Mouse (Mus musculus) CH12.LX (cell line): ENCODE measurements around the gene Mns1. TPM values are rescaled to one million over a fixed set of nuclear protein-coding genes. Genes with fewer than 3 reads are reported as not detected.

Source experiments
- DNase-seq: peaks from one replicate; pipeline ENCODE4 v3.0.0-alpha.2; 2013; ENCODE audit errors: extremely low read depth
- H3K27ac ChIP-seq: 2 replicates; pipeline ENCODE4 v1.5.1; 2012; ENCODE audit warnings: low read depth, mild to moderate bottlenecking, control low read depth, moderate library complexity; ENCODE audit not compliant: insufficient read depth
- H3K27me3 ChIP-seq: replicated peaks from 2 replicates; pipeline ENCODE3; 2012; ENCODE audit warnings: inconsistent platforms
- H3K36me3 ChIP-seq, 2 experiments: replicated peaks in 1 of 2; 2 replicates each; pipeline versions ENCODE3 to v1.6.1; 2012; ENCODE audit warnings: inconsistent platforms in 1 of 2, low read length in 1 of 2, mild to moderate bottlenecking in 1 of 2, mixed read lengths in 1 of 2, moderate library complexity in 1 of 2; ENCODE audit not compliant: control insufficient read depth in 1 of 2, insufficient read depth in 1 of 2
- H3K4me1 ChIP-seq, 2 experiments: 2 replicates each; pipeline ENCODE4 v1.6.1; 2012; ENCODE audit warnings: inconsistent platforms in 1 of 2, moderate library complexity in 1 of 2; ENCODE audit not compliant: insufficient read depth in 2 of 2, control insufficient read depth in 1 of 2
- H3K4me2 ChIP-seq: 2 replicates; pipeline ENCODE4 v1.6.1; 2012; ENCODE audit warnings: low read depth, mild to moderate bottlenecking, control low read depth; ENCODE audit not compliant: poor library complexity, insufficient read depth, severe bottlenecking
- H3K4me3 ChIP-seq, 3 experiments: fragments of 150-350 bp in 1 of 3; sonication (generic) in 1 of 3; replicated peaks in 1 of 3; 2 replicates each; pipeline versions ENCODE3 to v1.5.1; 2011 to 2012; ENCODE audit warnings: low read depth in 2 of 3, low read length in 2 of 3, mild to moderate bottlenecking in 2 of 3, moderate library complexity in 2 of 3, control low read depth in 1 of 3, improper control_type of control experiment in 1 of 3, inconsistent platforms in 1 of 3, mixed read lengths in 1 of 3; ENCODE audit not compliant: poor library complexity in 1 of 3
- H3K79me2 ChIP-seq: replicated peaks from 2 replicates; pipeline ENCODE4 v1.6.1; 2012; ENCODE audit warnings: mild to moderate bottlenecking, moderate library complexity; ENCODE audit not compliant: control insufficient read depth, poor library complexity, insufficient read depth, severe bottlenecking; ENCODE audit errors: extremely low read depth
- H3K9ac ChIP-seq: 2 replicates; pipeline ENCODE4 v1.6.1; 2012; ENCODE audit warnings: low read depth, mild to moderate bottlenecking, control low read depth, moderate library complexity; ENCODE audit not compliant: insufficient read depth
- H3K9me3 ChIP-seq: replicated peaks from 2 replicates; pipeline ENCODE3; 2012; ENCODE audit warnings: low read length, inconsistent platforms, mixed read lengths
- CHD1 ChIP-seq: IDR thresholded peaks from 2 replicates; pipeline ENCODE4 v1.6.1; 2012; ENCODE audit warnings: low read depth, low read length, improper control_type of control experiment, inconsistent platforms
- E2F4 ChIP-seq: IDR thresholded peaks from 2 replicates; pipeline ENCODE4 v1.6.1; 2011; ENCODE audit warnings: low read depth, low read length, improper control_type of control experiment; ENCODE audit not compliant: insufficient replicate concordance
- ELF1 ChIP-seq: IDR thresholded peaks from 2 replicates; pipeline ENCODE4 v1.6.1; 2014; ENCODE audit warnings: low read depth, mild to moderate bottlenecking, inconsistent platforms, low read length, improper control_type of control experiment
- EP300 ChIP-seq: IDR thresholded peaks from 2 replicates; pipeline ENCODE4 v1.6.1; 2011; ENCODE audit warnings: low read length, improper control_type of control experiment
- MAFK ChIP-seq: IDR thresholded peaks from 2 replicates; pipeline ENCODE4 v1.6.1; 2011; ENCODE audit warnings: low read length, improper control_type of control experiment; ENCODE audit not compliant: insufficient replicate concordance
- MAX ChIP-seq: IDR thresholded peaks from 2 replicates; pipeline ENCODE4 v1.6.1; 2011; ENCODE audit warnings: low read length, improper control_type of control experiment
- MAZ ChIP-seq: IDR thresholded peaks from 2 replicates; pipeline ENCODE4 v1.6.1; 2012; ENCODE audit warnings: low read depth, mild to moderate bottlenecking, inconsistent platforms, low read length, improper control_type of control experiment, moderate library complexity
- MEF2A ChIP-seq: IDR thresholded peaks from 2 replicates; pipeline ENCODE4 v1.6.1; 2014; ENCODE audit warnings: low read depth, mild to moderate bottlenecking, inconsistent platforms, low read length, improper control_type of control experiment, borderline replicate concordance
- MYC ChIP-seq: IDR thresholded peaks from 2 replicates; pipeline ENCODE4 v1.6.1; 2011; ENCODE audit warnings: low read depth, mild to moderate bottlenecking, improper control_type of control experiment, low read length
- PAX5 ChIP-seq: IDR thresholded peaks from 2 replicates; pipeline ENCODE4 v1.6.1; 2012; ENCODE audit warnings: low read length, inconsistent platforms, mixed read lengths
- RCOR1 ChIP-seq: conservative IDR thresholded peaks from 2 replicates; pipeline ENCODE4 v1.6.1; 2012; ENCODE audit warnings: low read depth, mild to moderate bottlenecking, inconsistent platforms, low read length, improper control_type of control experiment
- SIN3A ChIP-seq: IDR thresholded peaks from 2 replicates; pipeline ENCODE4 v1.6.1; 2012; ENCODE audit warnings: low read length, improper control_type of control experiment, inconsistent platforms
- SMC3 ChIP-seq: IDR thresholded peaks from 2 replicates; pipeline ENCODE4 v1.6.1; 2011; ENCODE audit warnings: low read depth, low read length, improper control_type of control experiment
- ZC3H11A ChIP-seq: IDR thresholded peaks from 2 replicates; pipeline ENCODE4 v1.6.1; 2012; ENCODE audit warnings: low read depth, mild to moderate bottlenecking, inconsistent platforms, low read length, improper control_type of control experiment
- ZKSCAN1 ChIP-seq: IDR thresholded peaks from 2 replicates; pipeline ENCODE4 v1.6.1; 2012; ENCODE audit warnings: low read depth, inconsistent platforms, low read length, improper control_type of control experiment, borderline replicate concordance
- ZMIZ1 ChIP-seq: IDR thresholded peaks from 2 replicates; pipeline ENCODE4 v1.6.1; 2012; ENCODE audit warnings: low read depth, mild to moderate bottlenecking, inconsistent platforms, low read length, improper control_type of control experiment
- dilution Hi-C: fragments of 300-500 bp; cut with MboI; formaldehyde crosslinking; loops from 2 replicates; pipeline ENCODE4 v1.14.3; 2020; ENCODE audit warnings: low sequenced_read_pairs; ENCODE audit not compliant: extremely low pct_unique_long_range_greater_than_20kb, extremely low pct_ligation_motif_present
- in situ Hi-C: fragments of 300-500 bp; cut with MboI; formaldehyde crosslinking; loops from 3 replicates; pipeline ENCODE4 v1.14.3; 2019; ENCODE audit warnings: low sequenced_read_pairs, low pct_ligation_motif_present, low pct_unique_long_range_greater_than_20kb, mixed read lengths
- polyA plus RNA-seq: library from polyadenylated mRNA; unstranded; fragments of >175 nt; gene quantifications from 2 replicates; pipeline ENCODE4 v1.2.1, GENCODE M21; 2012; ENCODE audit warnings: low read depth; ENCODE audit not compliant: insufficient read length
- total RNA-seq, 2 experiments: library from RNA; depleted of rRNA; stranded (reverse); fragments of 300-350 nt in 1 of 2; fragments of >200 nt in 1 of 2; gene quantifications; 2 replicates each; pipeline ENCODE4 v1.2.3; 2012 to 2014

The Mns1 gene
- total and polyA plus RNA-seq, 3 experiments, result 16.7 to 66.0 (median 19.4) TPM

DNA sequence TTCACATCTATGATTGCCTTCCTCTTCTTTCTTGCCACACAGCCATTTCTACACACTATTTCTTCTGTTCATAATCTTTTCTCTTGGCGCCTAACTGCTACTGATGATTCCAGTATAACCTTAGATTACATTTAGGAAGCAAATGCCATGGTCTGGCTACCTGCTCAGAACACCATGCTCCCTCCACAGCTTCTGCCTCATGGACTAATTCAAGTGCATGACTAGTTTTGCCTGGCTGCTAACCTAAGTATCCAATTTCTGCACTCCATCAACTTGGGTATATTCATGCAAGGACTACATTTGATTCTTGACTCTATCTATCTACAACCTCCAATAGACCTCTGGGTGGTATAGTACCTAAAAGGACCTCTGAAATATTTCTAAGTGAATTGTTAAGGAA is 32.0 kb downstream of the Mns1 start:
- TF ChIP-seq MAFK (no peak), ZMIZ1 (no peak), MAZ (no peak), RCOR1 (no peak)
- Histone ChIP-seq H3K9me3 (no peaks in the 10 kb centered on the region), H3K79me2 (no peaks in the 10 kb centered on the region), H3K27ac (no peak overlapping the region), H3K4me2 (no peak overlapping the region), H3K4me3 (no peak overlapping the region), H3K36me3 (peaks cover 21 to 47% of the 10 kb centered on the region in 2 experiments), H3K27me3 (no peaks in the 10 kb centered on the region), H3K9ac (no peak overlapping the region), H3K4me1 (peaks cover 8 to 34% of the 10 kb centered on the region in 2 experiments)
- dilution Hi-C loops, result no loop called here
- in situ Hi-C loops, result loop anchor here (10.0 kb wide), 1 partner anchor 205 kb away; no protein-coding TSS in a partner anchor
- no peak for DNase-seq

DNA sequence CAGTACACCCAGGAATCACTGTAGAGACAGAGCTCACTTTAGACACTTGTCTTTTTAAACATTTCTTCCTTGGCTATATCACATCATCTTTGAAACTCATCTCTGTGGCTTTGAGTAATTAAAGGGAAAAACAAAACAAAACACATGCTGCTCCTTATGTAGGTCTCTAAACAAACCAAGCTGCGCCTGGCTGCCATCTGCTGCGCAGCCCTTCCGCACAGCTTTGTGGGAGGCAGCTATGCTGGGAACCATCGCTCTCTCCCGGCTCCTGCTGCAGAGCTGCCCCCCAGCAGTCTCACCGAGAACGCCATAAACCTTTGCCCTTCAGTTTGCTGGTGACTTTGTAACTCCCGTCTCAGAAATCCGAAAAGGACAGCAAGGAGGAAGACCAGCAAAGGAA is 37.7 kb downstream of the Mns1 start:
- Histone ChIP-seq H3K4me1 (peaks cover 0 to 5% of the 10 kb centered on the region in 2 experiments; a peak in 1 of 4 replicates), H3K4me2 (no peak overlapping the region), H3K27ac (no peak overlapping the region), H3K27me3 (no peaks in the 10 kb centered on the region)
- dilution Hi-C loops, result no loop called here
- no peak for DNase-seq
- TF ChIP-seq CHD1, result no peak
- TF ChIP-seq EP300, result no peak
- TF ChIP-seq ELF1, result no peak
- TF ChIP-seq MEF2A, result no peak
- no peak for TF ChIP-seq SIN3A
- TF ChIP-seq MAX, result no peak
- no peak for TF ChIP-seq MYC
- no peak for TF ChIP-seq E2F4
- no peak for TF ChIP-seq ZKSCAN1
- TF ChIP-seq RCOR1, result no peak
- TF ChIP-seq SMC3, result no peak
- TF ChIP-seq PAX5, result no peak
- no peak for TF ChIP-seq ZC3H11A
- no peak for TF ChIP-seq ZMIZ1
- TF ChIP-seq, all 38 proteins: peak for 0
- H3K36me3 ChIP-seq, result peaks cover 49 to 74% of the 10 kb centered on the region in 2 experiments
- in situ Hi-C loops, result no loop called here
- no peaks in the 10 kb centered on the region for H3K9me3 ChIP-seq
- H3K79me2 ChIP-seq, result no peaks in the 10 kb centered on the region
- no peak overlapping the region for H3K4me3 ChIP-seq
- no peak overlapping the region for H3K9ac ChIP-seq
